Mouse (Mus musculus) A20 (cell line): Measurements from ENCODE around the gene Pfn1.
A peak's percentile ranks its signal among the peaks of the same experiment; 100 is the strongest.

Experiments used
- DNase-seq: peaks from one replicate; pipeline ENCODE4 v3.0.0-alpha.2; 2011; ENCODE audit warnings: low read depth, low spot score

Gene Pfn1

DNA sequence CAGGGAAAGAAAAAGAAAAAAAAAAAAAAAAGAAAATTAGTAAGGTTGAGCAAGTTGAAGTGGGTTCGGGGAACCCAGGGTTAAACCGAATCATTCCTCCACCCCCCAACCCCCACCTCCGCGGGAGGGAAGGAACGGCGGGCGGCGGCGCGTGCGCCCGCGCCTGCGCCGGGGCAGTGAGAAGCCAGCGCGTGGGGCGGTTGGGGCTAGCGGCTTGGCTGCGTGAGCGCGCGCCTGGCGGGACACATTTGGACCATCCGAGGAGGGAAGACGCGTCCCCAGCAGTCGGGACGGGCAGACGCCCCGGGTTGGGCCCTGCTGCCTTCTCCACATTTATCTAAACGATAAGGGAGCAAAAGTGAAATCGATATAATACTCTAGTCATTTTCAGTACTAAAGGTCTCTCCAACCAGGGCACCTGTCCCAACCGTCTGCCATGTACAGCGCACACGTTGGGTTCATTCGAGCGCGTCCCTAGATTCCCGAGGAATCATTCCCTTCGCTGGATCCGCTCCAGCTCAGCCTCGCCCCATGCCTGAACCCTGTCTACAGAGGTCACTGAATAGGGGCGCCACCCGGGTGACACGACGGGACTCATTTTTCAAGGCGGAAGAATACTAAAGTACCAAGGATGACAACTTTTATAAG is 603 bp upstream of the Pfn1 start:
- peak; percentile 92 for DNase-seq

DNA sequence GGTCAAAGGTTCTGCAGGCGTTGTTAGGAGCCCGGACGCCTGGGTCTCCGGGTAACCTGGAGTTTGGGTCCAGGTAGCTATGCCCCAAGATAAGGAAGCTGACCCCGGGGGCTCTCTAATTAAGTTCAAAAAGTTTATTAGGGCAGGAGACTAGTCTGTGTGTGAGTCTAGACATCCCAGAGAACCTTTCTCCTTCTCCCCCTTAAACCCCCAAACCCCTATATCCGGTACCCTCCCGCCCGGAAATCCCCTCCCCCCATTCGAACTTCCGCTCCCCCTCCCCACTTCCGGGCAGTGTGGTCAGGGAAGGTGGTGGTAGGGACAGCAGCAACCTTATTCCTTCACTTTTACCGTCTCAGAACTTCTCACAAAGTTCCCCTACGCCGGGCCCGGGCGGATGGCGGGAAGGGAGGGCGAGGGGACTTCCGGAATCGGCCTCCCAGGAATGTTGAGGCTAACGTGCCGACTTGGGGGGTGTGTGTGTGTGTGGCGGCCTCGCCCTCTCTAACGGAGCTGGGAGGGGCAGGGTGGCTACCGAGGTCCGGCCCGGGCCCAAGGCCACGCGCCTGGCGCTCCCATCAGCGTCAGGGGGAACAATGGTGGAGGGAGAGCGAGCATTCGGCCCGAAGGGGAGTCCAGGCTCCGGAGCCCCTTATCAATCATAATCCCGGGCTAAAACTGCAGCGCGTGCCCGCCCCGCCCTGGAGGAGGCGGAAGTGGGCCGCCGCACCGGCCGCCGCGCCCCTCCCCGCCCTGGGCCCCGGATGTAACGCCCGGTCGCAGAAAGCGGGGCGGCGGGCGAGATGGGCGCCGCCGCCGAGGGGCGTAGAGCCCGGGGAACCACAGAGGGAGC is 873 bp downstream of the Pfn1 start:
- DNase-seq: peak; percentile 89

DNA sequence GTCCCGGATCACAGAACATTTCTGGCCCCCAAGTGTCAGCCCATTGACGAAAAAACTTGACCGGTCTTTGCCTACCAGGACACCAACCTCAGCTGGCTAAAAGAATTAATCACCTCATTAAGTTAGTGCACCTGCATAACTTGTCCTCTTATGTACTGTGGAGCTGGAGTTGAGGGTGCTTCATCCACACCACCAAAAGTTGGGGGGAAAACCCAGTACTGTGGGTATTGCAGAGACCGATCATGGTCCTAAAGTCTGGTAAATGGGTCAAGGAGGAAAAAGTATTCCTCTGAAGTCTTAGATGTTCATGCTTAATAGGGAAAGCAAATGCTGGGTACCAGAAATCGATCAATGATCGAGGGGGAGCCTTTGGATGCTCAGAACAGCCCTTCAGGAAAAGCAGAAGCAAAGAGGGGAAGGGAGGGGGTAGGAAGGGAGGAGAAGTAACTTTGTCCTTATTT is 1.5 kb downstream of the Pfn1 start:
- no peak for DNase-seq

DNA sequence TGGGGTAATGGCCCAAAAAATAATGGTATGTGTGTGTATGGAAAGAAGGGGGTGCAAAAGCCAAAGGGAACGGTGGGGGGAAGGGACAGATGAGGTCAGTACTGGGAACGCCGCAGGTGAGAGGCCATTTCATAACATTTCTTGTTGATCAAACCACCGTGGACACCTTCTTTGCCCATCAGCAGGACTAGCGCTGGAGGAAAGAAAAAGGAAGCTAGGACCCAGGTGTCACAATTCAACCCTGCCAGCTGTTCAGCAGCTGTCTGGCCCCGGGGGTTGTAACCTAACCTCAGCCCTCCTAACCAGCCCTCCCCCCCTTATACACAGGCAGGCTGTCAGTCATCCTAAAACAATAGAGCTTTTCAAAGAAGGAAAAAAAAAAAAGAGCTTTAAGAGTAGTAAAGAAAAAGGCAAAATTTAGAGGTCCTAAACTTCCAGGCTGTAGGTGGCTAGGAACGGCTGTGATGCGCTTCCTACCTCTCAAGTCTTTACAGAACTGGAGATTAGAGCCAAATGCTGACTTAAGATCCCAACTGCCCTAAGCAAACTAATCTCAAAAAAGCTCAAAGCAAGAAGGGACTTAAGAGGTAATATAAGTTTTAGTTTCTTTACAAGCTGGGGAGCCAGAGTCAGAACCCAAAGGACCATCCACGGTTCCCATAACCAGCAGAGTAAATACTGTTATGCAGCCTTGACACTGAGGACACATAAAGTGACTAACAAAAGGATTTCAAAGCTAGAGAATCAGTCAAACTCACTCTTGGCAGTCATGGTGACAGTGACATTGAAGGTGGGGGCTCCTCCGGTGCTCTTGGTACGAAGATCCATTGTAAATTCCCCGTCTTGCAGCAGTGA is 2.2 kb downstream of the Pfn1 start:
- DNase-seq: peak; percentile 84

DNA sequence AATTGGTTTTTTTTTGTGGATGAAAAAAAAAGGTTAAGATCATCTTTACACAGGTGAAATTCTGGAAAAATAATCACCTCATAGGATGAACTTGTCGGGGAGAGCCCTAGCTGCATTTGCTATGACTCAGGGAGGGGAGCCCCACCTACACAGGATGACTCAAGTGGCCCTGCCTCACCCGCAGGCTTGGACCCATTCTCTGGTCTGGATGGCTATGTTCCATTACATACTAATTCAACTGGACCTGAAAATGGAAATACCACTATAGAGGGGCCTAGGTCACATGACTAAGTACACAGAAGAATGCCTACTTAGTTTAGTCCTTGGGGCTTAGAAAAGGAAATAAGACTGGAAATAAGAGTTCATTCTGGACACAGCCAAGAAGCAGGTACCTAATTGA is 3.1 kb downstream of the Pfn1 start:
- peak; percentile 47 for DNase-seq

GRCm38 (mm10) chr11:70650322-70651175 is 3.9 kb downstream of the Pfn1 start:
- peak; percentile 91 for DNase-seq

- no peak for DNase-seq
These were observed 5.2 kb downstream of the Pfn1 start for GRCm38 (mm10) chr11:70649185-70649734.

DNA sequence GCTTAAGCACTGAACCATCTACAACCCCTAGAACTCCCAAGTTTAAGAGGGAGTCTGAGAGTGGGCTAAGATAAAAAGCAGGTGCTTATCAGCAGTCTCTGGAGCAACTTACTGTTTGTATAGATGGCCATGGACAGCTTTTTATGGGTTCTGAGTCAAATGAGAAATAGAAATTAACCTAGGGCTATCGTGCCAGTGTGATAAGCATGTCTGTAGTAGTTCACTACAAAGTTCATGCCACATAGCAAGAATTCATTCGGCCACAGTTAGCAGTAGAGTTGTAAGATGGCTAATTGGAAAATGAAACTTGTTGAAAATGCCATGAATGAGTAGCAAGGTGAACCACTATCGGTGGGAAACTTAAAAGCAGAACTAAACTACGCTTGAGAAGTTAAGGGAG is 5.9 kb downstream of the Pfn1 start:
- peak; percentile 76 for DNase-seq

DNA sequence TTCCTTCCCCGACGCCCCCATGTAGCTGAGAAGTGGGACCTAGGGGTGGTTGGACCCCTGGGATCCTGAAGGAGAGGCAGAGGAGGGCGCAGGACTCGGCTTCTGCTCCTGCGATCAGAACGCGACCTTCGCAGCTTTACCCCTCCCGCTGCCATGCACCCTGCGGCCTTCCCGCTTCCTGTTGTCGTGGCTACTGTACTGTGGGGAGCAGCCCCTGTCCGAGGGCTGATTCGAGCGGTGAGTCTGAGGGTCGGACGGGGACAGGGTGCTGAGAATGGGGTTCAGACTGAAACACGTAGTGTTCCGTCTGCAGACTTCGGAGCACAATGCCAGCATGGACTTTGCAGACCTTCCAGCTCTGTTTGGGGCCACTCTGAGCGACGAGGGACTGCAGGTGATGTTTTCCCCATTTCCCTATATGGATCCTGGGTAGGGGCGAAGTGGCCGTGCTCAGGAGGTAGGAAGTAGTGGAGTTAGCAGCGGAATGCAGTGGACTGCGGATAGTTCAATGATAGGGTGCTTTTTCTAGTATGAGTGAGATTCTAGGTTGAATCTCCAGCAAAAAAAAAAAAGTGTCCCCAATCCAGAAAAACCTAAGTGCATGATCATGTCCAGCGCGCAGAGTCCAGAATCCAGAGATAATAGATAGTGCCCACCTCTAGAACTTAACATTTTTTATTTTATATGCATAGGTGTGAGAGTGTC is 6.6 kb downstream of the Pfn1 start:
- DNase-seq: no peak

DNA sequence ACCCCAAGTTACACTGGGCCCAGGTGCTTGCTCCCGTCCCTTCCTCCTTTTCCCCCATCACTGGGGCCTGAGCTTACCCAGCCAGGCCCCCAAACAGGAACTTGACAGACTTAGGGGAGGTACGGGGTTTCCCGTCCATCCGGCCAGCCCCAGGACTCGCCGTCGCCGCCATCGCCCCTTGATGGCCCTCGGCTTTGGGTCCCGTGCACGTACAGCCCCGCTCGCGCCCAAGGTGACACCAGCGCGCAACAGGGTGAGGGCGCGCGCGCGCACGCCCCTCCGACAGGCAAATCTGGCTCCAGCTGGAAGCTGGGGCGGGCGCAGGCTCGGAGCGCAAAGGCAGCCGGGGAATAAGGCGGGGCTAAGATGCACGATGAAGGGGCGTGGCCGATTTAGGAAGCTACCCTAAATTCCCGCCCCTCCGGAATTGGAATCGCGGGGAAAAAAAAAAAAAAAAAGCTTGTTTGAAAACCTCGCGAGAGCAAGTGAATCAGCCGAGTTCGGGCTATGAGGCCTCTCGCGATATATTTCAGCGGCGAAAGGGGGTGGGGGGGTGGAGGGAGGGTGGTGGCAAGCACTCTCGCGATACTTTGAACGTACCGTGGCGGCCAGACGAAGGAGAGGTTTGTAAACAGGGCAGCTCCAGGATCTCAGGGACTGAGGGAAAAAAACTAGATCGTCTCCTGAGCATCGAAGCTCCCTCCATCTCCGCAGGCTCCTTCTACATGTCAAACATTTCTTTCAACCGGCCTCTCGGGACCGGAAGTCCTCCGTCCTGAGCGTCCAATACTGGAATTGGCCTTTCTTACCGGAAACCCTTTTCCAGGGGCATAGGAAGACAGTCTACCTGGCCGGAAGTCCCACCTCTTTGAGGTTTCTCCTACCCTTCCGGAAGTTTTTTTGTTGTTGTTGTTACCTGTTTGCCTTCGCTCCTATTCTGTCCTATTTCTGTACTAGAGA is 7.5 kb downstream of the Pfn1 start, which contains the start of the genes Rnf167 and Slc25a11:
Gene Rnf167 (plus strand): TSS at position 545 of the 960 bp plus-strand sequence.
Gene Slc25a11 (minus strand): TSS at position 789 of the 960 bp plus-strand sequence.
- peak; percentile 100 for DNase-seq

GRCm38 (mm10) chr11:70646259-70646555 is 8.2 kb downstream of the Pfn1 start:
- DNase-seq: no peak

GRCm38 (mm10) chr11:70645461-70646258 is 8.8 kb downstream of the Pfn1 start:
- DNase-seq: no peak

GRCm38 (mm10) chr11:70644564-70645103 is 9.8 kb downstream of the Pfn1 start:
- DNase-seq: no peak

- DNase-seq: no peak
These were observed 11.4 kb downstream of the Pfn1 start for GRCm38 (mm10) chr11:70643051-70643450.

DNA sequence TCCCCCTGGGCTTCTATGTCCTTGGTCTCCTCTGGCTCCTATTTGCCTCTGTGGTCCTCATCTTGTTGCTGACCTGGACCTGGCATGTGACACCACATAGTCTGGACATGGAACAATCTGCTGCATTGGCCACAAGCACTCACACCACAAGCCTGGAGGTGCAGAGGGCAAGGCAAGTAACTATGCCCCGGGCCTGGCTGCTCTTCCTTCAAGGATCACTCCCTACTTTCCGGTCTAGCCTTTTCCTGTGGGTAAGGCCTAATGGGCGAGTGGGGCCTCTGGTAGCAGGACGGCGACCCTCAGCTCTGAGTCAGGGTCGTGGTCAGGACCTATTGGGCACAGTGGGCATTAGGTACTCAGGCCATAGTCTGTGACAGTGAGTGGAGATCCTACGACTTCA is 13.2 kb downstream of the Pfn1 start:
- no peak for DNase-seq

GRCm38 (mm10) chr11:70639976-70640375 is 14.5 kb downstream of the Pfn1 start:
- DNase-seq: no peak

GRCm38 (mm10) chr11:70638714-70639278 is 15.6 kb downstream of the Pfn1 start, which contains the start of gene Gp1ba:
Gene Gp1ba (plus strand): TSS chr11:70639122.
- DNase-seq: no peak
